Mouse (Mus musculus) forelimb bud, embryonic 11.5 days (tissue): ENCODE measurements at regions not wholly inside any gene's neighbourhood (a gene's known extent, or its start where the extent isn't known, plus 50 kb on each side); places are given as distances from the start of the nearest gene placed in this dataset.

Experiments
- DNase-seq: peaks from one replicate; pipeline ENCODE4 v3.0.0-alpha.2; 2012; ENCODE audit warnings: low read depth, low spot score

- peak; percentile 55 for DNase-seq
Measured at GRCm38 (mm10) chr19:14891689-14892389, 294.0 kb upstream of the Tle4 start.

DNA sequence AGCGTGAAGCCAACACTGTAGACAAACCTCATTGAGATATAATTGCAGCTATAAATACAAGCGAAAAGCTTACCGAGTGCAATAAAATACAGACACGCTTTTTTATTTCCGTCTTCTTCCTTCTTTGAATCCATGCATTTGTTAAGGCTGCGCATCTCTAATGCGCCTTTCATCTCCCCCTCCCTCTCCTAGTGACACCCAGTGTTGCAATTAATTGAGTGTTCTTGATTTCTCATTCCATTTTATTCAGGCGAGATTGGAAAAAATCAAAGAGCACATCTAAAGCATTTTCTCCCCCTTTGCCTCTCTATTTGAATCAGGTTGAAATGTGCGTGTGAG is 293.2 kb upstream of the Tle4 start:
- no peak for DNase-seq

- DNase-seq = peak; percentile 90
Measured at GRCm38 (mm10) chr19:14890241-14891089, 292.6 kb upstream of the Tle4 start.

DNA sequence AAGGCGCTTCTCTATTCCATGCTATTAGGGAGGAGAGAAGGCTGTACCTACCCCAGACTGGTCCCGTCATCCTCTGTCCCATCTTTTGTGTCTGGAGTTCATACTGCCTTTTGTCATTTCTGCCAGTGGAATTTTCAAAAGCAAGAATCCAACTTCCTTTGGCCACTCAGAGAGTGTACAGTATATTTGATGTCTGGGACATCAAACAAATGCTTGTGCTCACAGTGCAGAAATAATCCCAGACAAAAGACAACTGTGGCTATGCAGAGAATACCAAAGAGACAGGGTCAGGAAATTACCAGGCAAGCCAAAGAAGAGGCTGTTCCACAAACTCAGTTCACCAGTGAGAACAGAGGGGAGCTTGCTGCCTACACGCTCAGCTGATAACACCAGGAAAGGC is 291.9 kb upstream of the Tle4 start:
- DNase-seq = no peak

GRCm38 (mm10) chr19:14883707-14884421 is 286.0 kb upstream of the Tle4 start:
- peak; percentile 8 for DNase-seq

- DNase-seq = no peak
Measured at GRCm38 (mm10) chr19:14880818-14881217, 283.0 kb upstream of the Tle4 start.

- no peak for DNase-seq
Measured at GRCm38 (mm10) chr19:14873986-14874385, 276.1 kb upstream of the Tle4 start.

DNA sequence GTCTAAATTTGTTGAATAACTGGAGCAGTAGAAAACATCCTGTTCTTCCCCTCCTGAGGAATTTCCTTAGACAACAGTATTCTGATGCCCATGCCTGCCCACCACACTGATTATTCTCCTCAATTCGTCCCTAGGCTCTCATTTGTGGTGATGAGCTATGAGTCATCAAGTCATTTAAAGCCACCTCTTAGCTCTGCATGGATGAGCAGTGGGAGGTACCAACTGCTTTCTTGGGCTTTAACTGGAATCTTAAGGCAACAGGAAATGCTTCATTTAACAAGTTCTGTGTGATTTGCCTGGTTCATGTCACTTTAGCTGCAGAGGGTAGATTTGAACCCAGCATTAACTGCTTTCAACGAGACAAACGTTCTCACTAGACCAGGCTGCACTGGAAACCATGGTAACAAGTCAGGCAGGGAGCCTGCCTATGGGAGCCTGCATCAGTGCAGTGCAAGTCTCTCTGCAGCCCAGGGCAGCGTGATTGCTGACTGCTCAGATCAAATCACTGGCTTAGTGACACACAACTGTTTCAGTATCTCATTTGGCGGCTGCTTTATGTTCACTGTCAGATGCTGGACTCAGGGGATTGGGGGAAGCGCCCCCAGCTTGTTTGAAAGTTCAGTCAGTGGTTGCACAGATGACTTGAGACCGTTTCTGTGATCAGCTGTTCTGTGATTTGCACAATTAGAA is 273.5 kb upstream of the Tle4 start:
- DNase-seq = no peak

GRCm38 (mm10) chr19:14862654-14863468 is 265.0 kb upstream of the Tle4 start:
- no peak for DNase-seq

DNA sequence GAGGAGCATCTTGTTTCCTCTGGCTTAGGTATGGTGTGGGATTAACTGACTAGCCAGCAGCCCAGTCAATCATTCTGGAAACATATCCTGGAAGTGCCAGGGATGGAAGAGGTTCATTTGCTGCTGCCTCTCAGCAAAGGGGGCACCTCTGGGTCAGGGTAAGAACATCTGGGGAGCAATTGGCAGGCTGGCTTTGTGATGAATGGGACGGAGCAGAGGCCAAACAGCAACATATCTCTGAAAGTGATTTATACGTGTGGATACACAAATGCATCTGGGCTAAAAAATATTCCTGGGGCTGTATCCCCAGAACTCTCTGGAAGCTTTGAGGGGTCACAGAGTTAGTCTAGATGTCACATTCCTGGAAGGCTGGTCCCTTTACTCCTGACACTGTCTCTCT is 257.2 kb upstream of the Tle4 start:
- no peak for DNase-seq

- no peak for DNase-seq
Measured at GRCm38 (mm10) chr19:14853416-14853815, 255.6 kb upstream of the Tle4 start.

DNA sequence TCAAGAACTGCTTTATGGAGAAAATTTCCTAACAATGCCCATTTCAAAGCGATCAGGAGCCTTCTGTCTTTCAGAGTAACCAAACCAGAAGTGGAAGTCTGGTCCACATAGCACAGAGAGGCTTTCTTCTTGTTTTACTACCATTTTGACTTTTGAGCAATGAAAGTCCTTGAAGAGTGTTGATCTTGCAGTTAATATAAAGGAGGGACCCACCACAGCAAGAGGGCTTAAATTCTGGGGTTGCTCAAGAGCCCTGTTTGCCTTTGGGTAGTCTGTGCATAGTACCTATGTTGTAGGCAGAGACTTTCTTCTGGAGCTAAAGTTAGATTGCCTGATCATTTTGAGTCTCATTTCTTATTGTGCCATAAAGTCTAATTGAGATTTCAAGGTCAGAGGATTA is 251.7 kb upstream of the Tle4 start:
- DNase-seq = no peak

DNA sequence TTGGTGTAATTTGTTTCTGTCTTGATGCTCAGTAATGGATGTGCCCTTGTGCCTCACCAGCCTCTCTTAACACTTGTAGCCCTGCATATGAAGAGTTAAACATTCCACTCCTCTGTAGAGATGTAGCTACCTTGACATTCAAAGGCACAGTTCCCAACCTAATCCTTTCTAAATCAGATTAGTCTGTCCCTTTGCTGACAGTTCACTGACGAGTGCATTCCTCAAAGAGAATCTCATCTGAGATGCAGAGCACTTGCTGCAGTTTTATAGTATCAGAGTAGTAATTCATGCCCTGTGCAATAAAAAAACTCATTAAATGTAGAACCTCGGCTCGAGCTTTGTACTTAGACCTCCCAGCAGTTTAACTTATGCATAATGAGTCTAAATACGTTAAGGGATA is 249.3 kb upstream of the Tle4 start:
- no peak for DNase-seq

GRCm38 (mm10) chr19:14835629-14836028 is 237.8 kb upstream of the Tle4 start:
- no peak for DNase-seq

GRCm38 (mm10) chr19:14816354-14816753 is 218.5 kb upstream of the Tle4 start:
- no peak for DNase-seq

DNA sequence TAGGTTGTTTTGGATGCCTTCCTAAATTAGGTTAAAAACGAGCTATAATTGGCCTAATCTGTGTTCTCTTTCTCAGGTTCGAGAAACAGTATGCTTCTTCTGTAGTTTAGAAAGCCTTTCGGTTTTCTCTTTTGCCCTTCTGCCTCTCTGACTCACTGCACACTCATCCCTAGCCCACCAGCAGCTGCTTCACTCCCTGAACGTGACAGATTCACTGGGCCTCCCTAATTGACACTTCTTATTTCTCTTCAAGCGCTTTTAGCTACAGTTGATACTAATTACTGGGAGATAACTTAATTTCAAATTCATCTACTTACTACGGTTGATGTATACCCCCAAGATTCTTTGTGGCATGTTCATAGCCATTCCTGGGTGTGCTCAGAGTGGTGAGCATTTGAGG is 208.9 kb upstream of the Tle4 start:
- no peak for DNase-seq

GRCm38 (mm10) chr19:14802909-14803650 is 205.2 kb upstream of the Tle4 start:
- no peak for DNase-seq

- DNase-seq = no peak
Measured at GRCm38 (mm10) chr19:14801669-14802068, 203.8 kb upstream of the Tle4 start.

GRCm38 (mm10) chr19:14799002-14799401 is 201.2 kb upstream of the Tle4 start:
- DNase-seq = no peak

DNA sequence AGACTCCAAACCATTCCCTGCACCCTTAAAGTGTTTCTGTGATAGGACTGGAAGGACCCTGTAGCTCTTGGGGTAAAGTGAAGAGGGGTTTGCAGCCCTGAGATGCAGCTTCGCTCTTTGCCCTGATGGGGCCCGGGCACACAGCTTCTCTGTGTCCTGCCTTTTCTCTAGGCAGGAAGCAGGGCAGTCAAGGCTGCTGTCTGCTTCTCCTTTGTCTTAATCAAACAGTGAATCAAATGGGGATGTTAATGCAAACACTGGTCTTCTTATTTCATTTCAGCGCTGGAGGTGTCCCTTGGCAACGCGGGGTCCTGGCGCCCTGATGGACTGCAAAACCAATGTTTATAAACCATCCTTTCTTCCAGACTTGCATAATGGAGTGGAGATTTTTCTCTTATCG is 200.6 kb upstream of the Tle4 start:
- no peak for DNase-seq
